Mouse (Mus musculus): ENCODE results near the gene Fancd2. TPM values are rescaled to one million over a fixed set of nuclear protein-coding genes. Genes with fewer than 3 reads are reported as not detected.
A peak's percentile ranks its signal among the peaks of the same experiment; 100 is the strongest.

The Fancd2 gene
- polyA plus RNA-seq, 1 experiment from 2014 or later: 10.4 TPM

GRCm38 (mm10) chr6:113600543-113601139 lies 69.2 kb downstream of the Fancd2 start, which contains the start of gene Fancd2os:
Gene Fancd2os (minus strand): TSS chr6:113600715.
- Histone ChIP-seq H3K36me3 (no peaks in the 10 kb centered on the region), H3K9ac (peak within 1 kb of the TSS; percentile 18; the same call in 1 of the 2 replicates), H3K9me3 (replicated peaks) (no peaks in the 10 kb centered on the region), H3K4me3 (no peak within 1 kb of the TSS), H3K4me1 (peaks cover 12% of the 10 kb centered on the region), H3K27me3 (no peaks in the 10 kb centered on the region), H3K27ac (no peak within 1 kb of the TSS), H3K4me2 (replicated peaks) (peak within 1 kb of the TSS; percentile 13; the same call in 1 of the 2 replicates)
- no peak for ATAC-seq (ENCODE audit: low FRiP score)
- WGBS: 33% methylated on average over 23 of the region's 23 CpGs

- WGBS: 92% methylated on average over 6 of the region's 6 CpGs
These were observed 71.3 kb downstream of the Fancd2 start for GRCm38 (mm10) chr6:113602821-113603220.

GRCm38 (mm10) chr6:113603993-113604392 lies 72.5 kb downstream of the Fancd2 start:
- Histone ChIP-seq H3K4me3 (peak overlapping the region; percentile 93), H3K36me3 (no peaks in the 10 kb centered on the region), H3K9ac (peak overlapping the region; percentile 96; the same call in 1 of the 2 replicates), H3K4me2 (replicated peaks) (peak overlapping the region; percentile 89), H3K9me3 (replicated peaks) (no peaks in the 10 kb centered on the region), H3K4me1 (peaks cover 24% of the 10 kb centered on the region), H3K27me3 (no peaks in the 10 kb centered on the region), H3K27ac (no peak overlapping the region)
- no peak; the same call in 1 of the 2 replicates for ATAC-seq (ENCODE audit: low FRiP score)
- WGBS: 56% methylated on average over 12 of the region's 12 CpGs

More at GRCm38 (mm10) chr6:113602821-113603220, 71.3 kb downstream of the Fancd2 start:
- H3K36me3 ChIP-seq: no peaks in the 10 kb centered on the region
- no peak overlapping the region for H3K4me2 ChIP-seq (replicated peaks)
- H3K27ac ChIP-seq: no peak overlapping the region
- H3K4me3 ChIP-seq: no peak overlapping the region
- ATAC-seq (ENCODE audit: low FRiP score): no peak
- H3K9ac ChIP-seq: no peak overlapping the region
- H3K4me1 ChIP-seq: peaks cover 24% of the 10 kb centered on the region
- no peaks in the 10 kb centered on the region for H3K27me3 ChIP-seq
- H3K9me3 ChIP-seq (replicated peaks): no peaks in the 10 kb centered on the region

DNA sequence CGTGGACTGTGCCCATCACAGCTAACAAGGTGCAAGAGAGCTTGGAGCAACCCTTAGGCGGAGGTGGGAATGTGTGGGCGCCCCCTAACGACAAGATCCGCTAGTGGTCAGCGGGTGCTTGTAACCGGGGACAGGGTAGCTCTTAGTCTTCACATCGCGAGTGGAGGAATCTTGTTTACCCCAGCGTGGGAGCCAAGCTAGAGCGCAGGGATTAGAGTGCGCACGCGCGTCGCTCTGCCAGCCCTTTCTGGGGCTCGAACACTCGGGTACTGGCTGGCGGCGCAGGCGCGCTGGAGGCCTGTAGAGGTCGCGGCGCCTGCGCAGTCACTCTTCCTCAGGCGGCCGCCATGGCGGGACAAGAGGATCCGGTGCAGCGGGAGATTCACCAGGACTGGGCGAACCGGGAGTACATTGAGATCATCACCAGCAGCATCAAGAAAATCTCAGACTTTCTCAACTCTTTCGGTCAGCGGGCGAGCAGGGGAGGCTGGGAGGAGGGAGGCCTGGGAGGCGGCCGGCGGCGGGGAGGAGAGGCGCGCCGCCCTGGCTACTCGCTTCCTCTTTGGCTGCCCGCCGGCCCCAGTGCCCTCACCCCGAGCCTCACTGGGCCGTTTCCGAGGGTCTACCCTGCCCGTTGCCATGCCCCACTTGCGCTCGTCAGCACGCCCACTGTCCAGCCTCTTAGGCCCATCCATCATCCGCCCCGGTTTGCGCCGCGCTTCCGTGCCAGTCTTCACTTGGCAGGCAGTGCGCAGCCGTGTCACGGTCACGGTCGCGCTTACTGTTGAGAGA lies 73.1 kb downstream of the Fancd2 start, which contains the start of gene Brk1:
Brk1 (plus strand) TSS at position 341 of the 792 bp plus-strand sequence.
- H3K36me3 ChIP-seq: no peaks in the 10 kb centered on the region
- ATAC-seq (ENCODE audit: low FRiP score): peak; percentile 95
- H3K9ac ChIP-seq: peak within 1 kb of the TSS; percentile 96
- H3K4me2 ChIP-seq (replicated peaks): peak within 1 kb of the TSS; percentile 89
- H3K4me1 ChIP-seq: peaks cover 24% of the 10 kb centered on the region
- peak within 1 kb of the TSS; percentile 93 for H3K4me3 ChIP-seq
- H3K27me3 ChIP-seq: no peaks in the 10 kb centered on the region
- under 1% methylated on average over 61 of the region's 65 CpGs for WGBS
- H3K27ac ChIP-seq: peak within 1 kb of the TSS; percentile 80
- no peaks in the 10 kb centered on the region for H3K9me3 ChIP-seq (replicated peaks)

GRCm38 (mm10) chr6:113605224-113605545 lies 73.7 kb downstream of the Fancd2 start:
- Histone ChIP-seq H3K27me3 (no peaks in the 10 kb centered on the region), H3K9ac (peak overlapping the region; percentile 96), H3K4me3 (peak overlapping the region; percentile 93), H3K36me3 (no peaks in the 10 kb centered on the region), H3K27ac (peak overlapping the region; percentile 80), H3K4me1 (peaks cover 23% of the 10 kb centered on the region), H3K9me3 (replicated peaks) (no peaks in the 10 kb centered on the region), H3K4me2 (replicated peaks) (peak overlapping the region; percentile 89)
- WGBS: 5% methylated on average over 10 of the region's 10 CpGs
- no peak; the same call in 1 of the 2 replicates for ATAC-seq (ENCODE audit: low FRiP score)

DNA sequence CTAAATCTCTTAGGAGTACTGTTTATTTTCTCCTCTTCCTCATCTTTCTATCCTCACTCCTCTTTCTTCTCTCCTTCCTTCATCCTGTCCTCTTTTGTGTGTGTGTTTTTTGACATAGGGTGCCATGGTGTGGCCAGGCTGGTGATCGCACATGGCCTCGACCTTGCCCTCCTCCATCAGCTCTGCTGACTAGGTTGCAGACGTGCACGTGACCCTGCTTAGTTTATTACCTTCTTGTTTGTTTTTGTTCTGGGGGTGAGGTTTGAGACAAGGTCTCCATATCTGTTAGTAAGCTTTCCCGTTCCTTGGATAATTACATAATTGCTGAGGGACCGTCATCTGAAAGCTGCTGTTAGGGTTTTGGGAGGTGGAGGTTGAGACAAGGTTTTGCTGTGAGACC lies 77.4 kb downstream of the Fancd2 start:
- H3K4me1 ChIP-seq: peaks cover 17% of the 10 kb centered on the region
- no peaks in the 10 kb centered on the region for H3K9me3 ChIP-seq (replicated peaks)
- ATAC-seq (ENCODE audit: low FRiP score): no peak
- H3K4me2 ChIP-seq (replicated peaks): no peak overlapping the region
- no peak overlapping the region for H3K27ac ChIP-seq
- no peaks in the 10 kb centered on the region for H3K27me3 ChIP-seq
- 94% methylated on average over 6 of the region's 6 CpGs for WGBS
- H3K9ac ChIP-seq: no peak overlapping the region
- no peak overlapping the region for H3K4me3 ChIP-seq
- H3K36me3 ChIP-seq: 0 out of 2 replicates have a peak, but pooled peaks cover 5% of the 10 kb centered on the region

DNA sequence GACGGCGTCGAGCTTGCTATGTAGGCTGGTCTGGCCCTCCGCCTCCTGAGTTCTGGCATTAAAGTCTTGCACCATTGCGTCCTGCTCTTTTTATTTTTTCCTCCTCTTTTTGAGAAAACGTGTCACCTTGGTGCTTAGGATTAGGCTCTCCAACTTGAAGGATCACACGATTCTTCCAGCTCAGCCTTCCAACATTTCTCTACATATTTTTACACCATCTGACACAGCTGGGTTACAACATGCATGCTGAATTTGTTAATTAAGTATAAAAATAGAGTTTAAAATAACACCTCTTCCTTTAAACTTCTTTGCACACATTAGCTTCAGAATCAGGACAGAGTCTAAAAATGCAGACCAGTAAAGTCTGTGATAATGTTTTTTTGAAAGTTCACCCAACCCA lies 77.8 kb downstream of the Fancd2 start:
- H3K9me3 ChIP-seq (replicated peaks): no peaks in the 10 kb centered on the region
- no peaks in the 10 kb centered on the region for H3K27me3 ChIP-seq
- ATAC-seq (ENCODE audit: low FRiP score): no peak
- H3K27ac ChIP-seq: no peak overlapping the region
- H3K9ac ChIP-seq: no peak overlapping the region
- peaks cover 17% of the 10 kb centered on the region for H3K4me1 ChIP-seq
- peaks cover 8% of the 10 kb centered on the region for H3K36me3 ChIP-seq
- no peak overlapping the region for H3K4me2 ChIP-seq (replicated peaks)
- no peak overlapping the region for H3K4me3 ChIP-seq
- 91% methylated on average over 7 of the region's 7 CpGs for WGBS

DNA sequence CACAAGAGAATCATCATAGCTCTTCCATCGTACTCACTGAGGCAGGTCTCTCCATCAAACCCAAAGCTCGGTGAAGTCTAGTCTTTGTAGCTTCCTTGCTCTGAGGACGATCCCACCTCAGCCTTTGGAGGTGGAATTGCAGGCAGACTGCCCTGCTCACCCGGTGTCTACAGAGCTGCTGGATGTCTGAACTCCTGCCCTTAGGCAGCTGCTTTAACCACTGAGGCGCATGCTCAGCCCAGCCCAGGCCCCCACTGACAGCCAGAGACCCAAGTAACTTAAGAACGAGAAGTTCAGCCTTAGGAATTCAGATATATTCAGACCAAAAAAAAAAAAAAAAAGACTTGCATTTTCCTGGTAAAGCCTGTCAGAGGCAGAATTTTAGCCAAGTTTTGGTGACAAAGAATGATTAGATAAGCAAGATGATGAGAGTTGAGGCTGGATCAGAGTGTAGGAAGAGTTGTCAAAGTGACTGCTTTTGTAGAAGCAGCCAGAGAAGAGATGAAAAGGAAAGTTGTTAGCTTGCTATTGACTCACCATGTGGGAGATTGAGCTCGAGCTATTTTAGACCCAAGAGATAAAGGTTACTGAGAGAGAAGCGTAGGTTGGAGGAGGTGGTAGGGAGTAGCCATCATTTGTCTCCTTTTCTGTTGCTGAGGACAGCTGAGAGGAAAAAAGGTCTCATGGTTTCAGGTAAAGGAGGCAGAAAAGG lies 80.9 kb downstream of the Fancd2 start:
- no peak overlapping the region for H3K9ac ChIP-seq
- ATAC-seq (ENCODE audit: low FRiP score): no peak
- H3K4me3 ChIP-seq: no peak overlapping the region
- H3K27me3 ChIP-seq: no peaks in the 10 kb centered on the region
- H3K4me2 ChIP-seq (replicated peaks): no peak overlapping the region
- H3K36me3 ChIP-seq: peaks cover 37% of the 10 kb centered on the region
- no peak overlapping the region for H3K27ac ChIP-seq
- no peaks in the 10 kb centered on the region for H3K9me3 ChIP-seq (replicated peaks)
- 90% methylated on average over 8 of the region's 8 CpGs for WGBS
- H3K4me1 ChIP-seq: no peaks in the 10 kb centered on the region

GRCm38 (mm10) chr6:113614152-113614551 lies 82.7 kb downstream of the Fancd2 start:
- no peaks in the 10 kb centered on the region for H3K4me1 ChIP-seq
- H3K27me3 ChIP-seq: no peaks in the 10 kb centered on the region
- no peak overlapping the region for H3K27ac ChIP-seq
- H3K36me3 ChIP-seq: peaks cover 44% of the 10 kb centered on the region
- 98% methylated on average over 7 of the region's 7 CpGs for WGBS
- H3K4me3 ChIP-seq: no peak overlapping the region
- no peak for ATAC-seq (ENCODE audit: low FRiP score)
- no peak overlapping the region for H3K9ac ChIP-seq
- no peaks in the 10 kb centered on the region for H3K9me3 ChIP-seq (replicated peaks)
- no peak overlapping the region for H3K4me2 ChIP-seq (replicated peaks)

- no peak overlapping the region for H3K4me2 ChIP-seq (replicated peaks)
- no peak overlapping the region for H3K9ac ChIP-seq
- no peak for ATAC-seq (ENCODE audit: low FRiP score)
- H3K4me3 ChIP-seq: no peak overlapping the region
- no peaks in the 10 kb centered on the region for H3K27me3 ChIP-seq
- WGBS: 95% methylated on average over 8 of the region's 8 CpGs
- no peaks in the 10 kb centered on the region for H3K4me1 ChIP-seq
- H3K9me3 ChIP-seq (replicated peaks): no peaks in the 10 kb centered on the region
- H3K36me3 ChIP-seq: peaks cover 44% of the 10 kb centered on the region
- H3K27ac ChIP-seq: no peak overlapping the region
These were observed 83.5 kb downstream of the Fancd2 start for GRCm38 (mm10) chr6:113614997-113615396.

DNA sequence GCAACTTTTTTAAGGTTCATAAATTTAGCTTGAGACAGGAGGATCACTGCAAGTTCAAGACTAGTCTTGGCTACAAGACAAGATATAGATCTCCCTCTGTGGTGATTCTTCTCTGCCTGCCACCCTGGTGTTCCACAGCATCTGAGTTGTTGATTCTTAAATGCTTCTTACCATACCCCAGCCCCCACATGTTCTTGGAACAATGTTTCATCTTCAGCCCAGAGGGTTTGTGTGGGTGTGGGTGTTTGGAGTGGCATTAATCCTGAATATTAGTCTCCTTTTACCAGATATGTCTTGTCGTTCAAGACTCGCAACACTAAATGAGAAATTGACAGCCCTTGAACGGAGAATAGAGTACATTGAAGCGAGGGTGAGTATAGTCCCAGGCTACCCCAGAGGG lies 84.0 kb downstream of the Fancd2 start:
- 94% methylated on average over 4 of the region's 4 CpGs for WGBS
- peaks cover 42% of the 10 kb centered on the region for H3K36me3 ChIP-seq

DNA sequence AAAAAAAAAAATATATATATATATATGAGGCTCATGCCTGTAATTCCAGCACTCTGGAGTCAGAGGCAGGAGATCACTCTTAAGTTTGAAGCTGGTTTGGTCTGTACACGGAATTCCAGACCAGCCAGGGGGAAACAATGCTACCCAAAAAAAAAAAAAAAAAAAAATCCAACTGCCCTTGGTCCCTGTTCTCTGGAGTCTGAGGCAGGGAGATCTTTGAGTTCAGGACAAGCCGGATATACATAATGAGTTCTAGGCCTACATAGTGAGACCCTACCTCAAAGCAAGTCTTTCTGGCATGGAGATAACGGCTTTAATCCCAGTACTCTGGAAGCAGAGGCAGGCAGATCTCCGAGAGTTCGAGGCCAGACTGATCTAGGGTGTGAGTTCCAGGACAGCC lies 91.9 kb downstream of the Fancd2 start:
- peaks cover 9% of the 10 kb centered on the region for H3K36me3 ChIP-seq
- H3K27ac ChIP-seq: peak overlapping the region; percentile 89; the same call in 1 of the 2 replicates
- H3K4me3 ChIP-seq: peak overlapping the region; percentile 70
- H3K9me3 ChIP-seq (replicated peaks): no peaks in the 10 kb centered on the region
- no peak overlapping the region for H3K9ac ChIP-seq
- peaks cover 11% of the 10 kb centered on the region for H3K4me1 ChIP-seq
- peak overlapping the region; percentile 64 for H3K4me2 ChIP-seq (replicated peaks)
- ATAC-seq (ENCODE audit: low FRiP score): no peak
- 69% methylated on average over 5 of the region's 5 CpGs for WGBS
- no peaks in the 10 kb centered on the region for H3K27me3 ChIP-seq

More for the DNA sequence above, 84.0 kb downstream of the Fancd2 start:
- Histone ChIP-seq H3K4me3 (no peak overlapping the region), H3K9ac (no peak overlapping the region), H3K9me3 (replicated peaks) (no peaks in the 10 kb centered on the region), H3K4me1 (no peaks in the 10 kb centered on the region), H3K4me2 (replicated peaks) (no peak overlapping the region), H3K27ac (no peak overlapping the region), H3K27me3 (no peaks in the 10 kb centered on the region)
- no peak for ATAC-seq (ENCODE audit: low FRiP score)
